Mouse (Mus musculus): ENCODE results near the gene Map1s.
A peak's percentile ranks its signal among the peaks of the same experiment; 100 is the strongest.

The Map1s gene

GRCm38 (mm10) chr8:70905831-70906736 lies at the start of gene Map1s:
Gene Map1s, plus strand, starts transcription at chr8:70905932.
- DNase-seq (ENCODE audit: low spot score in 2 of 2) = peak; percentile 58 to 66

GRCm38 (mm10) chr8:70856028-70856427 lies 49.7 kb upstream of the Map1s start:
- no peak for DNase-seq (ENCODE audit: low spot score in 2 of 2)

- DNase-seq (ENCODE audit: low spot score in 2 of 2) = peak; percentile 68 to 74
These were observed 49.1 kb upstream of the Map1s start for GRCm38 (mm10) chr8:70856541-70857197.

- no peak for DNase-seq (ENCODE audit: low spot score in 2 of 2)
These were observed 48.2 kb upstream of the Map1s start for GRCm38 (mm10) chr8:70857516-70857915.

DNA sequence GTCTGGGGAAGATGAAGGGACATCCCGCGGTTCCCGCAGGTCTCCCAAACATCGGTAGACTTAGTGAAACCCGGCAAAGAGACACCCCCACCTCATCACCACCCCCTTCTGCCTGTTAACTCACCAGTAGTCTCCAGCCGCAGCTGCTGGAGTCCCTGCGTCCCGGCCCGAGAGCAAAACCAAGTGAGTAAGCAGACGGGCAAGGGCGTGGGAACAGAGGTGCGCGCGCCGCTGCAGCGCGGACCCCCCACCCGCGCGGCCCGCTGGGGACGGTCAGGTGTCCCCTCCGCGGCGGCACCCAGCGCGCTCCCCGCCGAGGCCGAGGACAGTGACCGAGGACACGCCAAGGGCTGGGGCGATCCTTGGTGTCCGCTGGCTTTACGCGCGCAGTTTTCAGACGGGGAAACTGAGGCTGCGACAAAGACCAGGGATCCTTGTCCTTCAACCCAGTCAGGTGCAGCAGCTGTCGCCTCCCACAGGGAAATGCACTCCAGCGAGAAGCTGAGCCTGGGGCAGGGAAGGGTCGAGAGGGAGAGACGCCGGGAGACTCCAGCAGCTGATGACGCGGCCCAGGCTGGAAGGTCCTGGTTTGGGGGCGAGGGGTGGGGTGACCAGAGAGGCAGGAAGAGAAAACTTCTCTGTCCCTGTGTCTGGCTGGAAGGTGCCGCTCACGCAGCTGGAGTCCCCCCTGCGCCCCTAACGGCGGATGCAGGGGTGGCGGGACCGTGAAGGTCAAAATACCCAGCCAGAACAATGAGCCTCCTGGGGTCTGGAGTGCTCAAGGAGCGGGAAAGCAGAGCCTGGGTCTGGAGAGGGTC lies 42.7 kb upstream of the Map1s start, which contains the start of gene Kcnn1:
Kcnn1 (minus strand) TSS at position 435 of the 818 bp plus-strand sequence.
- no peak for DNase-seq (ENCODE audit: low spot score in 2 of 2)

DNA sequence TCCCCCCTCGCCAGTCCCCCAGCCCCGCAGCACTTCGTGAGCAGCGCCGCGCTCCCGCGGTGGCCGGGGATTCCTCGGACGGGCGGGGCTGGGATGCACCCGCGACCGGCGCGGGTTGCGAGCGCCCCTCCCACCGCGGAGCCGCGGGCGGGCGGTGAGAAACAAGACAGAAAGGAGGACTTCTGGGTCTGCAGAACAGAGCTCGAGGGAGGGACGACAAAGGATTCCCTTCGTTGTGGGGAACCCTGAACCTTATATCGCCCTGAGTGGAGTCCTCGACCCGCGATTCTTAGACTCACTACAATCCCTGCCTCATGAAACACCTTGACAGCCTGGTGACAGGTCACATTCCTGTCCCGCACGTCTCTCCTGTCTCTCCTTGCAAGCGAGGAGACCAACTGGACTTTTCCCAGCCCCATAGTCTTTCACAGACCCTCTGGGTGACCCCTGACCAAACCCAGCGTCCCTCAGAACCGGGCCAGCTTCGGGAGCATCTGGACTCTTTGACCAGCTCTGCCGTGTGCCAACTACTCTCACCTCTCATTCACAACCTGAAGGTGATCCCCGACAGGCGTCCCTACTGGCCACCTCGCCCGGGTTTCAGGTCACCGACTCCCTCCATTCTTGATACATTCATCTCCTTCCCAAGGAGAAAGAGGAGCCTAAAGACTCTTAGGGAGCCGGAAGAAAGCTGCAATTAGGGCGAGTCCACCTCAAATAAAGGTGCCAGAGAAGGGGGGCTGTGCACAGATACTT lies 41.6 kb upstream of the Map1s start:
- DNase-seq (ENCODE audit: low spot score in 2 of 2) = no peak

DNA sequence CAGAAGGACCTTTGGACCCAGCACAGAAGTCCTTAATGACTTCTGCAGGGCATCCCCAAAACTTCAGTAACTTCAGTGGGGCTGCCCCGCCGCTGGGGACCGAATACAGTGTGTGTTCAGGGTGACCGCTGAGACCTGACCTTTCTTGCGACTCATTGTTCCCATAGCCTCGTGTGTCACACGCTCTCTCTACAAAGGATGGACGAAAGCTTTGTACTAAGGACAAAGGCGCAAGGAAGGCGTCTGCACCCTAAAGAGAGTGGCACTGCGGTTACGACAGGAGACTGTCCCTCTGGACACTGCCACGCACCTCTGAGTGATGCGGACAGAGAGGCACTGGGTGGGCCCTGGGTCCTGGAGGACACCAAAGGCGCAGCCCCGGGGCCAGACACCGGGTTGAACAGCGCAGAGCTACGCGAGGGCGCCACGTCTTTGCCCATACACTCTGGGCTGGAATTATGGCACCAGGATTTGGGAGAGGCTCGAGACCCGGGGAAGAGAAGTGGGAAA lies 41.0 kb upstream of the Map1s start:
- DNase-seq (ENCODE audit: low spot score in 2 of 2) = no peak

DNA sequence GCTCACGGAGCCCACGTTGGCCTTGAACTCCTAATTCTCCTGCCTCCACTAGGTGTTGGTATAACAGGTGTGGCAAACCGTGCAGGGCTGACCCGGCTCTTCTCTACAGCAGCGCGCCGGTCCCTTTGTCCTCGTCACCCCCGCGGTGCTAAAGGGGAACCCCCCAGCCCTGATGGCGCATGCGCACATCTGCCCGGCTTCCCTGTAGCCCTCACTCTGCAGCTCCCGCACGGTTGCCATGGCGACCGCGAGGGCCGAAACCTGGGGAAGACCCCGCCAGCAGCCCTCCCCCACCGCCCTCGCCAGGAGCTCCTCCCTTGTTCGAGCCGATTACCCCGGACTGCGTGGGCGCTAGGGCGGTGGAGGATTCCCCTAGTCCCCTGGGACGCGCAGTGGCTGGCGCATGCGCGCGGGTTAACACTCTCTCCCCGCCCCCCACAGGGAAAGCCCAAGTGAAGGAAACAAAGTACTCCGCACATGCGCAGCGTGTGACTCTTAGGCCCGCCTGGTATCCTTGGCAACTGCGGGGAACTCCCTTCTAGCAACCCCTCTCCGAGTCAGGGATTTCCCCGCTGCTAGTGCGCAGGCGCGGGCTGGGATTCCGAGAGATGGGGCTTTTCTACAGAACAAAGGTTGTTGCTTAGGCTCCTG lies 40.3 kb upstream of the Map1s start:
- peak; percentile 100 for DNase-seq (ENCODE audit: low spot score in 2 of 2)

DNA sequence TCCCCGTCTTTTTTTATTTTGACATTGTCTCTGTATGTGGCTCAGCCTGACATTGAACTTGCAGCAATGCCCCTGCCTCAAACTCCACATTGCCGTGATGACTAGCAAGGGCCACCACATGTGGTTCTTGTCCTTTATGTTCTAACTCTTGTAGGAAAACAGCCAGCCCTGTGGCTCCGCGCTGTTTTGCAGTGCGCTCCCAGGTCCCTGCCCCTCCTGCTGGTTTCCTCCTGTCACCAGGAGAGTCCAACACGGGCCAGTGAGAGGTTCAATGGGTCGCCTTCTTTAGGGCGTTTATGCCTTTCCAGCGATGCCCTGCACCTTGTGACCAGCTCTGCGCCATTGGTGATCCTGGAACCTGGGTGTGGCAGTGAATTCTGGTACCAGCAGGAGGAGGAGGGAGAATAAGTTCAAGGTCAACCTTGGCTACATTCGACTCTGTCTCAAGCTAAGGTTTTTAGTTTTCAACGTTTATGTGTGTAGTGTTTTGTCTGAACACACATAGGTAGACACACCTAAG lies 39.7 kb upstream of the Map1s start:
- DNase-seq (ENCODE audit: low spot score in 2 of 2) = no peak

- no peak for DNase-seq (ENCODE audit: low spot score in 2 of 2)
These were observed 39.2 kb upstream of the Map1s start for GRCm38 (mm10) chr8:70866566-70866965.

GRCm38 (mm10) chr8:70868559-70869198 lies 37.1 kb upstream of the Map1s start:
- DNase-seq (ENCODE audit: low spot score in 2 of 2) = no peak

- no peak for DNase-seq (ENCODE audit: low spot score in 2 of 2)
These were observed 36.5 kb upstream of the Map1s start for GRCm38 (mm10) chr8:70869199-70869571.

DNA sequence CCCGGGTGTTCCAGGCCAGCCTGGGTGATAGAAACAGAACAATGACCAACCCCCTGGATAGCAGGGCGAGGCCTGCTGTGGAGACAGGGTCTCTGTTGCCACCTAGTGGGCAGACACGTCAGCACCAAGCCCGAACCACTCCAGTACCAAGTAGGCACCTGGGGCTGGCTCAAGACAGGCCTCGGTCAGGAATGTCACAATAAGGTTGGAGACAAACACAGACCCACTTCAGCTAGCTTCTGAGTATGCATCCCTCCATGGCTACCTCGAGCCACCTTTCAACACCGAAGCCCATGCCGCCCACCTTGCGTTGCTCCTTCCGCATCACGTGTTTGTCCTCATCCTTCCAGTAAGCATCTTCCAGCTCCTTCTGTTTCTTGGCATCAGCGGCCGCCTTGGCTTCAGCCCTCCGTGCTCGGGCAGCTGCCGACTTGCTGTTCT lies 36.1 kb upstream of the Map1s start:
- peak; percentile 73 to 75 for DNase-seq (ENCODE audit: low spot score in 2 of 2)

DNA sequence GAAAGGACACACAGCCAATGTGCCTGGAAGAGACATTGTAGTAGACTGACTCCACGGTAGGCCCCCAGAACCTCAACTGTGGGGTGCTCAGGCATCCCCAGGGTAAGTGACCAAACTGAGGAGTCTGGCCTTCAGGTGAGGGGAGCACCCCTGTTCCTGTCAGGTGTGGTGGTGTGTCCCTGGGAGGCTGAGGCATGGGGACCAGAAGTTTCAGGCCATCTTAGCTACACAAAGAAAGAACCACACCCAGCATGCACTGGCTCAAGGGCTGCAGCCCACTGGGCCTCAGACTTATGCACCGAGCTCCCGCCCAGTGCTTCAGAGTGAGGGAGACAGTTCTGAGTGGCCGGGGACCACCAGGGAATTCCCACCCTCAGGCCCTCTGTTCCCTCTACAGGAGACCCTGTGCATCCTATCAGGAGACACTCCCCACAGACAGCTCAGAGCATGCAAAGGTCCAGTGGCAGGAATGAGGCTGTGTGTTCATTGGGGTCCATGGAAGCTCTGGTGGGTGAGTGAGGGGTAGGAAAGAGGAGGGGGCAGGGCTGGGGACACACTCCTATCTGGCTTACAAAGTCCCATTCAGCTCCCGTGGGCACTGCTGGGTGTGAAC lies 34.4 kb upstream of the Map1s start:
- DNase-seq (ENCODE audit: low spot score in 2 of 2) = no peak

GRCm38 (mm10) chr8:70872643-70873363 lies 32.9 kb upstream of the Map1s start:
- DNase-seq (ENCODE audit: low spot score in 2 of 2) = no peak

DNA sequence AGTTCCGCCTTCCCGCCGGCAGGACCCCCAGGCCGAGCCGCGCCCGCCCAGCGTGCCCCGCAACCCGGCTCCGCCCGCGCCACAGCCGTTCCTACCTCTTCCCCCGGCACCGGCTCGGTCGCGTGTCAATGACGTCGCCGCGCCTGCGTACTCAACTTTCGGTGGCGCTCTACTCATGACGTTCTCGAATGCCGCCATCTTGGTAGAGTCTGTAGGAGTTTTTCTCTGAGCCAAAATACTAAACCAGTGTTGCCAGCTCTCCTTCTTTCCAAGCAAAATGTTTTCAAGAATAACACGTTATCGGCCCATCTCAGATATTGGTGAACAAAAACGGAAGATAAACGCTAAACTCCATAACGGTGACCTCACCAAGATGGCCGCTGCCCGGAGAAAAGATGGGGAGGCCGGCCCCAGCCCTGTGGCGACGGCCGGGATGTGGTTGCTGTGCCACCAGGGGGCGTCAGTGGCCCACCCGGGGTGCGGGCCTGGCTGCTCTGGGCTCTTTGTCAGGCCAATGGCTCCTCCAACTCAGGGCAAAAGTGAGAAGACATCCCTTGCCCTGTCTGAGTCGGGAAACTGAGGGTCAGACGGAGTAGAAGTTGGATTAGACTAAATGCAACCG lies 32.3 kb upstream of the Map1s start, which contains the start of gene Ccdc124:
Ccdc124 (minus strand) TSS at position 572 of the 622 bp plus-strand sequence.
- peak; percentile 91 to 97 for DNase-seq (ENCODE audit: low spot score in 2 of 2)

- no peak for DNase-seq (ENCODE audit: low spot score in 2 of 2)
These were observed 31.3 kb upstream of the Map1s start for GRCm38 (mm10) chr8:70874441-70874840.

DNA sequence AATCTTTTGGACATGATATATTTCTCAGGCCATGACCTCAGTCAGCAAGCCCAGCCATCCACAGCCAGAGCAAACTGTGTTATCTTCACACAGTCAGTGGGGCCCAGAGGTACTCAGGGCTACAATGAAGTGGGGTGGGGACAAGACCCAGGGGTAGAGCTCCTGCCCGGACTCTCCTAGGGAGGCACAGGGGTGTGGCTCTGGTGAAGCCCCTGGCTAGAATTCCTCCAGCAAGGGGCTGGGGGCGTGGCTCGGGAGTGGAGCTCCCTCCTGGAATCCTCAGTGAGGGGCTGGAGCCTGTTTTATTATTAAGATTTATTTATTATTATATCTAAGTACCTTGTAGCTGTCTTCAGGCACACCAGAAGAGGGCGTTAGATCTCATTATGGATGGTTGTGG lies 29.4 kb upstream of the Map1s start:
- DNase-seq (ENCODE audit: low spot score in 2 of 2) = no peak

All from heart, adult 9 months (tissue).